Mouse (Mus musculus) left cerebral cortex, adult 8-10 months (tissue): Measurements from ENCODE around the gene Prg4. TPM values are rescaled to one million over a fixed set of nuclear protein-coding genes. Genes with fewer than 3 reads are reported as not detected.
A peak's percentile ranks its signal among the peaks of the same experiment; 100 is the strongest.

ENCODE experiments used
- DNase-seq, 2 experiments: peaks; one replicate each; pipeline ENCODE4 v3.0.0; 2022; ENCODE audit warnings: low spot score in 2 of 2
- total RNA-seq, 4 experiments: library from RNA; stranded (reverse); gene quantifications; 2 replicates each; pipeline ENCODE4 v1.2.4; 2022

Gene Prg4
- total RNA-seq: 10 to 100 TPM in 1 of 4 experiments, 1 to 10 TPM in 3; 9.5 to 11.2 (median 9.8) TPM

DNA sequence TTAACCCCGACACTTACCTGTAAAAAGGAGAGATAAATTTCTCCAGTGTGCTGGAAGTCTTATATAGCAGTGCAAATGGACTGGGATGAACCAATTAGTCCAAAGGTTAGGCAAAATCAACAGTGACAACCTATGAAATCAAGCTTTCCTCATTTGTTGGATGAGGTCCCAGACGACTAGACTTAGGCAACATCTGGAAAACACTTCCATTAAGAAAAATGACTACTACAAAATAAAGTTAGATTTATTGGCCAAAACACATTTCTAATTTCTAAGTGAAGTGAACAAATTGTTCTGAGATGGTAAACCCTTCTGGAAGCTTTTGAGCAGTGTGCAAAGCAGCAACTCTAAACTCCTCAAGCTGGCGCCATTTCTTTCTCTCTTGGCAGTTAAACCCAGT lies at the start of gene Prg4:
Prg4 (minus strand) TSS at position 34 of the 400 bp plus-strand sequence.
- no peak for DNase-seq

DNA sequence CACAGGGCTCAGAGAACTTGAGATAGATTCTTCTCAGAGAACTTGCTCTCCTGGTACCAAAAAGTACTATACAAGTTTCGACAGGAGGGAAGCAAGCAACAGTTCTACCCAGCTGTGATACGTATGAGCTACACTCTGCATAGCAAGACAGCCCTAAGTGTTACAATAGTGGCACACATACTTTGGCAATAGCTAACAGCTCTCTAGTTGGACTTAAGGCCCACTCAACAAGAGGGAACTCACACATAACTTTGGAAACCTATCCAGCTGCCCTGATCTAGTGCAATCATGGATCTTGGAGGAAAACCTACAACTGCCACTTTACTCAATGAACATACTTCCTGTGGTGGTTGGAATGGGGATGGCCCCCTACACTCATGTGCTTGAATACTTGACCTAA lies 47.1 kb upstream of the Prg4 start:
- DNase-seq: no peak

DNA sequence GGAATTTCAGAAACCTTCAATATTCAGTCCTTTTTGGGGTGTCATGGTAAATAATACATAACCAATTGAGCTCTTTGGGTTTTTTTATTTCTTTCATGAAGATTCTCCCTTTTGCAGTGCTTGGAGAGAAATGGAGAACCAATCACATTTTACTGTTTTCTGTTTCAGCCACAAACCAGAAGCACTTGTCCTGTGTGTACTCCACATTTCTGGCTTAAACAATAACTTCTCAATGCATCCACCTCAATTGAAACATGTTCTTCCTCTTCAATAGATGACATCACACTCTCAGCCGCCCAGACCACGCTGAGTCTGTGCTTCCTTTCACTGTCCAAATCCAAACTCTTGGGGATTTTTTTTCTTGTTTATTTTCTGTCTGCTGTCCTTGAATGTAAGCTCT lies 39.8 kb upstream of the Prg4 start:
- DNase-seq: no peak

DNA sequence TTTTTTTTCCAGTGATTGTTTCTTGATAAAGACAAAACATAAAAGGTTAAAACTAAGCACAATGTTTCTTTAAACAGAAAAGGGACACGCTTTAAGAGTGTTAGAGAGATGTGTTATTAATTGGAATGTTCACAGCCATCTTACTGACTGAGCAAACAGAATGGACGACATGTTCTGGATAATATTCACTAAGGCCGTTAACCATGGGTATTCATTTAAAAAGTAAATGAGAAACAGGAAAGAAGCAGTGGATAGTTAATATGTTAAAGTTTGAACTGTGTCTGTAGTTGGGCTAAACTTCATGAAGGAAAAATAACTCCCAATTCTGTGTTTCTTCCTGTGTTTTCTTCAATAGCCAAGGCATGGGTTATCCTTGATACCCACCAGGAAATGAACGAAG lies 37.4 kb upstream of the Prg4 start:
- no peak for DNase-seq

DNA sequence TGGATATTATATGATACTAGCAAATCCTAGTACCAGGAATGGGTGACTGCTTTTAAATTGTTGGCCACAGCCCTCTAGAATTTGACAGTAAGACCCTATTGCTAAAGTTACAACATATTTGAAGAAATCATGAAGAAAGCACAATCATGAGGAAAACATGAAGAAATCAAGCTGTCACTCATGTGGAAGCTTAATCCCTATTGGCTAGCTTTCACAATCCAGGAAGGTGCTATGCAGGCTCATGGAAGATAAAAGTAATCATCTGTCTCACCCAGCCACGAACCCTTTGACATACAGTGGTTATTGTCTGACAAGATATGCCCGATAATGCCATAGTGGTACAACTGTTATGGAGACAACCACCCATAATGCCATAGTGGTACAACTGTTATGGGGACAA lies 32.2 kb upstream of the Prg4 start:
- no peak for DNase-seq

DNA sequence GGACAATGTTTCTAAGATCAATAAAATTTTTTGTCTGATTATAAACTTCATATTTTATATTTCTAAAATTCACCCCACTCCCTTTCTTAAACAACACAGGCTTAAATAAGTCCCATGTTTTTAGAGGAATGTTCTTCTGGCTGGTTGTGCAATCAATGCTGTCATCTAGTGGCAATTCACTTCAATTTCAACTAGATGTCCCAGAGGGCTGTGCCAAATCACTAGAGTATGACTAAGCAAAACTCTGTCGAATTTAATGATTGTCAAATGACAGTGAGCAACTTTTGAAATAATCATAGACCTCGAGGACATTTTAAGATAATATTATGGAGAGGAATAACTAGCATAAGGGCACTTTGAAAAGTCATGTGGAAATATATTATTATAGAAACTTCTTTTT lies 31.7 kb upstream of the Prg4 start:
- DNase-seq: no peak

DNA sequence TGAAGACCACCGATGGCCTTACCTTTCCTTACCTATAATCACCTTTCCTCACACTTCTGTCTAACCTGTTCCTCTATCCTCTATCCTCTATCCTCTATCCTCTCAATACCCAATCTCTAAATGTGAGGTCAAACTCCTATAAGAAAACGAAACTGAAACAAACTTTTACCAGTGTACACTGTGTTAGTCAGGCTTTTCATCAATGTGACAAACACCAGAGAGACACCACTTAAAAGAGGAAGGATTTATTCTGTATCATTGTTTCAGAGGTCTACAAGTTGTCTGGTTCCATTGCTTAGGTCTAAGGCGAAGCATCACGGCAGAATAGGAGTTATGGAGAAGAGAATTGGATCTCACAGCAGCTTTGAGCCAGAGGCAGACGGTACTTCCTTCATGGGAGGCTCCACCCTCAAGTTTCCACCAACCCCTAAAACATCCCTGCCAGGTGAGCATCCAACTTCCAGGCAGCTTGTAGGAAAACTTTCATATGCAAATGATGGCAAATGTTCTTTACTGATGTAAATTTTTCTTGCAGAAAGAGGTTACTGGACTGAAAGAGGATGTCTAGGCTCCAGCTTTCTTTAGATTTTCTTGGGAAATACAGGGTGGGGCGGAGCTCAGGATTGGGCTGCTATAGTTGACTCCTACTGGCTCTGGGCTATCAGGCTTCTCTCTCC lies 30.8 kb upstream of the Prg4 start:
- no peak for DNase-seq

DNA sequence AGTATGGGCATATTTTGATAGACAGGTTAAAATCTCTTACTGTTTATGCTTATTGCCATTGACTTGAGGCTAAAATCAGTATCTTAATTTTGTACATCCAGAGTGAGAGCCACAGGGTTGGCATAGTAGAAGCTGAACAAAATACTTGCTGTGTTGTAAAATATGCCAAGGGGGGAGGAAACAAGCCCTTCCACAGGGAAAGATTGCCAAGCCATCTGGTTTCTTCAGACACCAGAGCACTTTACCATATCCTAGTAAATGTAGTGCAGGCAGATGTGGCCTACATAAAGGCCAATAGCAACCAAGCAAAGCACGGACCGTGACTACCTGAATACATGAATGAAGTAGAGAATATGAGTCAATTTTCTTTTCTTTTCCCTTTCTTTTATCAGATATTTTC lies 23.2 kb upstream of the Prg4 start:
- peak in 1 of 2 experiments; percentile 20 for DNase-seq

DNA sequence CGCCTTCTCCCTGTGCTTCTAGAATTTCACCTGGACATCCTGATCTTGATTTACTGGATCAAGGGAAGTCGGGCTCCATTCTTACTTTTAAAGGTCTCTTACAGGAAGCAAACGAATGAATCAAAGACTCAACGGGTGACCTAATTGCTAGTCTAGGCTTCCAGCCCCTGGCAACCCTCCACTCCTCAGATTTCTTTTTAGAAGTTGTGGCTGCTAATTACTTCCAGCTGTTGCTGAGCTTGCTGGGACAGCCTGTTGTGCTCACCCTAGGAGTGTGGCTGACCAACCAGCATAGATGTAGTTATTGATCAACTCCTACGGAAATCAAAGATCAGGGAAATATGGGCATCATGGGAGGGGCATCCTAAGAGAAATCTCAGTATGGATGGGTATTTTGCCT lies 14.7 kb upstream of the Prg4 start:
- DNase-seq: no peak

DNA sequence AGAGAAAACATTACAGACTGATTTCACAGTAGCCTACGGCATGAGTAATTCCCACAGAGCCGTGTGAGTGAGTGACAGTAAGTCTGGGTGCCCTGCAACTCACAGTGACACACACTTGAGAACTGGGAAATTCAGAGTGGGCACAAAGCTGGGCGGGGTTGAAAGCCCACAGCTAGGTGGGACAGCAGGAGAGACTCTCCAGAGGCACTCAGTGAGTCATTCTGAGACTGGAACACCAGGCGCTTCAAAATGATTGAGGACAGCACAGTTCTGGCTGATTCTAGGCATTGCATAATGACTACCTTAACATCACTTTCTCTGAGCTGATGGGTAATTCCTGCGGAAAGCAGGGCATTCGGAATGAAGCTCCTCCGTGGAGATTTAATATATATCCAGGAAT lies 6.6 kb upstream of the Prg4 start:
- peak in 1 of 2 experiments; percentile 11 for DNase-seq

DNA sequence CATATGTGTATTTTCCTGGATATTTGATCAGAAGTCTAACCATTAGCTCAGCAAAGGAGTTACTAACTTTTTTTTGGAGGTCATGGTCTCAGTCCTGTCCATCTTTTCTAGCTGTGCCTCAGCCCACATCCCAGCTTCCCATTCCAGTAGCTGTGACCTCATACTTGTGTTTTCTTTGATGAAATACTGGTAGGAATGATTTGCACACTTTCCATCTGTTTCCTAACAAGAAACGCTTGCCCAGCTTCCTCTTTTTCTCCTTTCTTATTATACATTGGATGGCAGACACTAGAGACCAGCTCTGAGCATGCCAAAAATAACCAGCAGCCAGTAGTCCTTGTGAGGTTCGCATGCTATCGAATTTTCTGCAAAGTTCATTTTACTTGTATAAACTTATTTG lies 4.0 kb upstream of the Prg4 start:
- DNase-seq: no peak

DNA sequence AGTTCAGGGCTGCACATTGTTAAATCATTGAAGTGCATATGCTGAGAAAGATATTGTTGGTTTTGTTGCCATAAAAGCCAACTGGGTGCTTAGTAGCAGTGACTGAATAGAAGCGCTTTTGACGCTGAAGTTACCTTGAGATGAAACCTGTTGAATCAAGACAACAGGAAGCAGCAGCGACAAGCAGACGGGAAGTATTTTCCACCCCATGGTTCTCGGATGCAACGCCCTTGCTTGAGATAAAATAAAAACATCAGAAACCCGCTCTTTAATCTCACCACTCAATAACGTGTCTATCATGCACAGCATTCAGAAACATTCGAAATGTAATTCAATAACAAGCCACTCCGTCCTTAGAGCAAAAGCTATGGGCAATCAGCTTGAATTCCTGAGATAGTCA lies 601 bp downstream of the Prg4 start:
- no peak for DNase-seq

DNA sequence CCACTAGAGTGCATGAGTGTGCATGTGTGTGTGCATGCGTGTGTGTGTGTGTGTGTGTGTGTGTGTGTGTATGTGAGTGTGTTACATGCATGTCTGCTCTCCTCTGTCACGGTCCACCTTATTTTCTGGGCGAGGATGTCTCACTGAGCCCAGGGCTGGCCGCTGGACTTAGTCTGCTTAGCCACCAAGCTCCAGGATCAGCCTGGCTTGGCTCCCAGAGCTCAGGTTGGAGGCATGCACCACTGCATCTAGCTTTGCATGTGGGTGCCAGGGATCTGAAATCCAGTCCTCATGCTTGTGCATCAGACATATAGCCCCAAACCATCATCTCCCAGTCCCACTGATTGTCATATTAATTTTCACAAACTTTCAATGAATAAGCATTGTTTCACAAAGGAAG lies 2.3 kb downstream of the Prg4 start:
- DNase-seq: no peak

DNA sequence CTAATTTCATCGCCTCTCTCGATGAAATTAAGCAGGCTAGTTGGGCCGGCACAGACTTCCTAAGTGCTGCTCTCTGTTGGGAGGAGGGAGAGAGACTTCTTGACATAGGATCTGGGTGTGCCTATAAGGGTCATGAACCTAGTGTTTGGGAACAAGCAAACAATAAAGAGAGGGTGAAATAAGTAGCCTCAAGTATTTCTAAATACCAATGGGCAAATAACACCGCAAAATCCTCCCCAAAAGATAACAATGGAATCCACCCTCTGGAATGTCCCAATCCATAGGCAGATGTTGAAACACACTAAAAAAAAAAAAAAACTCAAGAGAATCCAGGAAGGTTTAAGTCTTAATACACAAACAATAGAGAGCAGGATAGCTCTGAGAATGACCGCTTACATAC lies 2.9 kb downstream of the Prg4 start:
- no peak for DNase-seq

DNA sequence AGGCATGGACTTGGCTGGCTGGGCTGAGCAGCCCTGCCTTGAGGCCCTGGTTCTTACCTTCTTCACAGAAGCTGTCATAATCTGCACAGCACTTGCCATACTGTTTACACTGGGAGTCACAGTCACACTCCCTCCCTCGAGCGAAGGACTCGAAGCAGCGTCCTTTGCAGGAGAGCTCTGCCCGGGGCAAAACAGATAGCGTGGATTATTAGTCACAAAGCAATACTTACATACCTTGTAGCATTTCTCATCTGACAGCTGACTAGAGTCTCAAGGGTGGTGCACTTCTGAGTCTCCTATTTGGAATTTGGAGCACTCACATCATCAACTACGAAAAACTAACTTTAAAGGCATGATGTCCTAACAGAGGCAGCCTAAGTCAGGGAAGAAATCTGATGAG lies 5.4 kb downstream of the Prg4 start:
- no peak for DNase-seq

DNA sequence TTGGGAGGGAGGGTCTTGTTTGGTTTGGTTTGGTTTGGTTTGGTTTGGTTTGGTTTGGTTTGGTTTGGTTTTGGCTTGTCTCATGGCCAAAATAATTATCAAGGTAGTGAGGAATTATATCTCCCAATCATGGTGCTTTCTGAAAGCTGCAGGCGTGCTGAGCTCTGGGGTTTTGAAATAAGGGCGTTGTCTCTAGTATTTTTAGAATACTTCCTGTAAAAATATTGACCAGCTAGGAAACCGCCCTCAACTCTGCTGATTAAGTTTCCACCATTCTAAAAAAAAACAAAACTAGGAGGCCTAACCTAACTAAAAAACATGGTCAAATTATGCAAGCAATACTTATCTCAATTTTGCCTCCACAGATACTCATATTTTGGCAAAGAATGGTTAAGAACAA lies 6.4 kb downstream of the Prg4 start:
- no peak for DNase-seq

DNA sequence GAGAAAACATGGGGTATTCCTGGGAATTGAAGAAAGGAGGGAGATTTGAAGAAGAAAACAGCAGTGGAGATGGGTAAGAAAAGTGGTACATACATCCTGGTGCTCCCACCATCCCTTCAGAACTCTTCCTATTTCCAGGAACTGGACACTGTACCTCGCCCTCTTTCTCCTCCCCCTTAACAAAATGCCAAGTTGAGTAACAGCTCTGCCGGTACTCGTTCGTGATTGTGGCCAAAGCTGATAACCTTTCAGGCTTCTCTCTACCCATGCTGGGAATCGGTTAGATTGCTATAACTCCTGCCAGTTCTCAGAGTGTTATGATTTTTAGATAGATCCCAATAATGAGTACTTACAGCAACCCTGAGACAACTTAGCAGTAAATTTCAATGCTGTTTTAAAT lies 7.0 kb downstream of the Prg4 start:
- no peak for DNase-seq

DNA sequence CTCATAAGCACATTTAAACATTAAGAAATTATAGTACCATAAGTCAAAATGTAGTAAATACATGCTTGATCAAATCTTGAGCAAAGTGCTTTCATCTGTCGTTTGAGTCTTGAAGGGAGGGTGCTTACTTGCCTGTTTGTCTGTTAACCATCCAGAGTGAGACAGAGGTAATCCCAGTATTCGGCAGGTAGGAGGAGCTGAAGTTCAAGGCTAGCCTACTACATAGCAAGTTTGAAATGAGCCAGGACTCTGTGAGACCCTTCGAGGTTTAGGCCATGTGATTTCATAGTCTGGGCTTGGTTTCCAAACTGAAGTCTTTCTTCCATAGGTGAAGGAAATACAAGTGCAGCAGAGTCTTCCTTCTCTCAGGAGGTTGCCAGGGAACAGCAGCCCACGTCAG lies 24.2 kb downstream of the Prg4 start:
- no peak for DNase-seq

DNA sequence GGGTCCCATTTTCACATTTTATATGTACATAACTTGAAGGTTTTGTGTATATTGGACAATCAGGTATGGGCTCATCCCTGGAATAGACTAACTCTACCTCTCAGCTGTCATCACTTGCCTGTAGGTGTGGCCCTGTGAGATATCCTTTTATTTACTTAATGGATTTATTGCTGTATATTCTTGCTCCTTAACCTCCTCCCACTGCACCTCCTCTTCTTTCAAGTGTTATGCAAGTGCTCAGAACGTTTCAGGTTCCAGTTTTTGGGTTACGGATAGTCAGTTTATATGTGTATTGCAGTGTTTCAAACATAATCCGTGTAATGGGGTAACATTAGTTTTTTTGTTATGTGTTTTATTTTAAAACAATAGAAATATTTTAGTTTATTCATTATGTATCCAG lies 27.3 kb downstream of the Prg4 start:
- no peak for DNase-seq

DNA sequence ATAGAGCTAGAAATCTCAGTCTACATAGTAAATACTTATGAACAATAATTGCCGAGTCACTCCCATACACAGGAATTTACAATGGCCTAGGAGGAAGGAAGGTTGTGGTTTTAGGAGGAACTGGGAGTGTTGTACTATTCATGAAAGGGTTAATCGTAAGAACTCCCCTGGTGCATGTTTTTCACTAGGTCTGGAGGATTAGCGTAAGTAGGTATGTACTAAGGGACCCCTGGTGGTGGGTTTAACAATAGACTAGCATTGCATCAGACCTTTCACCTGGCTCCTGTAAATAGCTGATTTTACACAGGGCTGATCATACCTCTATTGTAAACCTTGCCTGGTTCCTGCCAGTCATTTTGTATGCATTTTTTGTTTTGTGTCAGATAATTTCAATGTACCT lies 39.7 kb downstream of the Prg4 start:
- no peak for DNase-seq

DNA sequence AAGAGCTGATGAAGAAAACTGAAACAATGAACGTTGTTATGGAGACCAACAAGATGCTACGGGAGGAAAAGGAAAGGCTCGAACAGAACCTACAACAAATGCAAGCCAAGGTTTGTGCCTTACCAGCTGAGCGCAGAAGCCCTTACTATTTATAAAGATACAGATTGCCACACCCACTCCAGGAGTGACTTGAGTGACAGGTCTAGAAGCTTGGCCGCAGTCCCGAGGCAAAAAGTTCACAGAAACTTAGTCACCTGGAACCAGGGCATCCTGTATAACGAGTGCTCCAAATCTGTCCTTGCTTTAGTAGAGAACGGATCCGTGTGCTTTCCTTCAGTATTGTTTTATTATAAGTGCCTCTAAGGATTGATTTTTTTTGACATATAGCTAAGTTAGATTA lies 40.3 kb downstream of the Prg4 start:
- DNase-seq: no peak

DNA sequence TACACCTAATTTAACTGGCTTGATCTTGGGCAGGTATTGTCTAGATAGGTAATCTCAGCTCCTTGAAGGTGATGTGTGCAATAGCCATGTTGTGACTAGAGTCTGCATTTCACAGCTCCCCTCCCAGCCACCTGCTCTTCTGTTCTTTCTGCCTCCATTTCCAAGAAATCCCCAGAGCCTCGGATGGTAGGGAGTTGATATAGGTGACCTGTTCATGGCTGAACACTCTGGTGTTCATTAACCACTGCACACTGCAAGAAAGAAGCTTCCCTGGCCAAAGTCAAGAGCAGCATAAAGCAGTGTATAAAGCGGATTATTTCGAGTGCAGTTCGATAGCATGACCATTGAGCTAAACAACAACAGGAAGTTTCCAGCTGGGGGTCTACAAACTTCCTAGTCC lies 47.5 kb downstream of the Prg4 start:
- DNase-seq: no peak

DNA sequence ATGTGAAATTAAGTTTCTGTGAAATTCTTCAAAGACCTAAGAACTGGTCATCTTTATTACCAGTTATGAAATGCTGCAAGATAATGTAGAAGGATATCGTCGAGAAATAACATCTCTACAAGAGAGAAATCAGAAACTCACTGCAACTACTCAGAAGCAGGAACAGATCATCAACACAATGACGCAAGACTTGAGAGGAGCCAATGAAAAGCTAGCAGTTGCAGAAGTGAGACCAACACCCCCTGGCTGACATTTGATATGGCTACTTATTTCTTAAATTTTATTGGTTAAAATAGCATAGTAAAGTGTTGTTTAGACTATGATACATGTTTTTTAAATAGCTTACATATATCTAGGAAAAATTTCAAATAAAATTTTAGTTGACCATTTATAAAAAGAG lies 50.0 kb downstream of the Prg4 start:
- no peak for DNase-seq

DNA sequence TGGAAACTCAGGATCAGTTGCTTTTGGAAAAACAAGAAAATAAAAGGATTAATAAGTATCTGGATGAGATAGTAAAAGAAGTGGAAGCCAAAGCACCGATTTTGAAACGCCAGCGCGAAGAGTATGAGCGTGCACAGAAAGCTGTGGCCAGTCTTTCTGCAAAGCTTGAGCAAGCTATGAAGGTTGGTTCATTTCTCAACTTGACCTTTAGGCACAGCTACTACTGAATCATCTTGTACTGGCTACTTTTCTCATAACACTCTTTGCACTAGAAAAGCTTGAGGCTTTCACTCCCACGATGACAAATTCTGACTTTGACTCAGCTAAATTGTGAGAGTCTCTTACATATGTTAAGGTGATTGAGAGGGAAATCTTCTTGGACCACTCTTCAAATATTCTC lies 56.0 kb downstream of the Prg4 start:
- no peak for DNase-seq
